Mouse (Mus musculus): ENCODE data around the gene Lims1.

Lims1 gene

DNA sequence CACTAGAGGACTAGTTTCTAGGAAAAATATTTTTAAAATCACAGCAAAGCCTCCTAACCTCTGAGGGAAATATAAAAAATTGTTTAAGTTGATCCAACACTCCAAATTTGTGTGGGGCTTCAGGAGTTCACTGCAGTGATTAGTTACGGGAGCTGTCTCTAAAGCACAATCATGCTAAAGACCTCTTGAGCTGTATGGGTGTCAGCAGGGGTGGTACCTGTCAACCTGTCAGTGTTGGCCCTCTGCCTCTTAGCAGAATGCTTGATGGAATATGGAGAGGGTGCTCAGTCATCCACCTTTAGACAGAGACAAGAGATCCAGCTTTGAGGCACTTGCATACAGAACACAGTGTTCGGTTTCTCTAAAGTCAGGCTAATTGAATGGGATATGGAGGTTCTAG is 60.5 kb downstream of the Lims1 start:
- DNase-seq (ENCODE audit: low spot score): no peak

DNA sequence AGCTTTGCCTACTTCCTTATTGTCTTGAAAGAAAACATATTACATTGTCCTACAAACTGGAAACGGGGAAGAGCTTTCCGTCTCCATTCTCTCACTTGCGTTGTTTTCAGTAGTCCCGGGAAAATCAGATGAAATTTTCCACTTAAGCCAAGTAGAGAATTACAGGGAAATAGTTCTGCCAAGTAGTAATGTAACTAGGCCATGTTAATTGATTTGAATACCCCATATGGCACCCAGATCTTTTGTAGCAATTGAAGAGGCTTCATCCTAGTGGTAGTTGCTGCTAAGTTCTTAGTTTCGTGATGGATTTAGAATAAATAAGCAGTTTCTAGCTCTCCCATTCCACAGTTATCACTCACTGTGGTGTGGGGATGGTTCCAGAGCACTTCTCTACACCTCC is 62.4 kb downstream of the Lims1 start:
- no peak for DNase-seq (ENCODE audit: low spot score)

DNA sequence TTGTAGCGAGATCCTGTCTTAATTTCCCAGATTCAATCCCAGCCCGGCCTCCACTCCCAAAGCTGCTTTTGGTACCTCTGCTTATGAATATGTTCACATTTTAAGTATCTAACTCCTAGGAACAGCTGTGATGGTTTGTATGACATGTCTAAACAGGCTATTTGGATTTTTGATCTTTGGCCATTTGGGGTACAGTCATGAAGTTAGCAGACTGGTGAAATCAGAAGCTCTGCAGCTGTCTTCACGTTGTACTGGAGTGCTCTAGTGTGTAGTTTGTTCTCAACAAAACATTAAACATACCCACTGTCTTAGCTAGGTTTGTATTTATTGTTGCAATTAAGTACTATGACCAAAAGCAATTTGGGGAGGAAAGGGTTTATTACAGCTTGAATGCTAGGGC is 63.7 kb downstream of the Lims1 start:
- no peak for DNase-seq (ENCODE audit: low spot score)

DNA sequence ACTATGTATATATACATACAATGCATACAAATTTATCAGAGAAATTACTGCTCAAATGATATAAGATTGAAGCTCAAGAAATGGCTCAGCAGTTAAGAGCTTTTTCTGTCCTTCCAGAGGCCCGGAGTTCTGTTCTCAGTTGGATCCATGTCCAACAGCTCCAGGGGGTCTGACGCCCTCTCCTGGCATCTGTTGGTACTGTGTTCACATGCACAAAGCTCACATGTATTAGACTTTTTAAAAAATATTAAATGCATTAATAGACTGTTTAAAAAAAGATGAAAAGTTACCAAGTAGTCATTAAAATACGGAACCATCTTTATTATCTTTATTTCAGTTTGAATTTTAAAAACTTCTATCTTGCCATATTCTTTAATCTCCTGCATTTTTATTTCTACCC is 65.4 kb downstream of the Lims1 start:
- DNase-seq (ENCODE audit: low spot score): no peak

DNA sequence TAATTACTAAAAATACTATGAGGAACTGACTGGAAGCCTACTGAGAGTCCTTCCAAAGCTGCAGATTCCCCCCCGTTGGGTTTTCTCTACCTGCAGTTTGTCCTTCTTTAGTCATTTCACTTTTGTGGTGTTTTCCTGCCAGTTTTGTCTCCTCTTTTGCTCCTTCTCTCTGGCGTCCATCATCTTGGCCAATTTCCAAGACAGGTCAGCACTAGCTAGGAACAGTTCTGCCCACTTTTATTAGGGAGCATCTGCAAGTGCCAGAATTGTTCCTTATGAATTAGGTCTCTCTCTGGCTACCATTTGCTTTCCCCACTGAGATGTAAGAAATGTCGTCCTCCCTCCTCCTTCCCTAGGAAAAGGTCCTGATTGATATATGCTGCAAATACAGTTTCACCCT is 65.9 kb downstream of the Lims1 start:
- no peak for DNase-seq (ENCODE audit: low spot score)

DNA sequence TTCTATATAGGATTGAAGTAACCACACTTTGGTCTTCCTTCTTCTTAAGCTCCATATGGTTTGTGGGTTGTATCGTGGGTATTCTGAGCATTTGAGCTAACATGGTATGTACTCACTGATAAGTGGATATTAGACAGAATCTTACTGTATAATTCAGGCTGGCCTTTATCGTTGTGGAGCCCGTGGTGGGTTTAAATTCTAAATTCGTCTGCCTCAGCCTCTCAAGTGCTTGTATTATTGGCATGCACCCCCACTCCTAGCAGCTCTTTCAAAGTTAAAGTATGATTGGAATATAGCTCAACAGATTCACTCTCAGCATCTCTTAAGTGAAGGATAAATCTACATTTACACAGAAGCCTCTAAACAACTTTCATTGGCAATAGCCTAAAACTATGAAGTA is 69.2 kb downstream of the Lims1 start:
- DNase-seq (ENCODE audit: low spot score): no peak

DNA sequence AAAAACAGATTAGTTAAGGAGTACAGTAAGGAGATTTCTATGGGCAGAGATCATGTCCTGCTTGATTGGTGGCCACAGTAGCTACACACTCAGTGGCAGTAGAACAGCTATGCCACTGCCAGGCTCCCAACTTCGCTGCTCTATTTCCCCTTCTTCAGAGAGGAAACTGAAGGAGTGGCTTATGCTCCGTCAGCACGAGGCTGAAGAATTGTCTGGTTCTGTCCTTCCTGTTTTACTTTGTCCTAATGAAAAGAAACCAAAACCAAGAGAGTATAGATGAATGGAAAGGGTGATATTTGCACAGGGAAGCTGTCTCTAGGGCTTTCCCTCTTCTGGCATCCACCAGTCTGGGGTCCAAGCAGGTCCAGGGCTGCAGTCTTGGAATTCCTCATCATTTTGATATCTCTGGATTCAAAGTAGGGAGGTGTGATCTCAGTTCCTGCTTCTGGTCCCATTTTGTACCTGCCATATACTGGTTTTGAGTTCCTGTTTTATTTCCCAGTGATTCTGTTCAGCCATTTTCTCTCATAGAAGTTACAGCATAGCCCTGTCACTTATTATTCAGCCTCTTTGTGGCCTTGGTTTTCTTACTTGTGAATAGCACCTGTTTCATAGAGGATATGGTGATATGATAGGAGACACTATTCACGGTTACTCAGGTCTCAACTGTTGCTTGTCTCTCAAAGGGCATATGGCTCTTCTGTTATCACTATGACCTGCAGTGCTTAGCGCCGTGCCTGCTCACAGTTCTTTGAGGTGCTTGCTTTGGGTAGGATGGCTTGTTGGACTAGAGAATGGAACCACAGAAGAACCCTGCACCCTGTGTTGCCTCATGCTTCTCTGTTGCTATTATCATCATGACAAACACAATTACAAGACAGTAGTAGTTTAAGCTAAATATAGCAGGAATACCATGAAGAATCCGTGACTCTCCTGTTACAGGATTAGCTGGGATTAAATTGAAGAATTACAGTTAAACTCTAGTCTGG is 70.1 kb downstream of the Lims1 start:
- DNase-seq (ENCODE audit: low spot score): no peak

DNA sequence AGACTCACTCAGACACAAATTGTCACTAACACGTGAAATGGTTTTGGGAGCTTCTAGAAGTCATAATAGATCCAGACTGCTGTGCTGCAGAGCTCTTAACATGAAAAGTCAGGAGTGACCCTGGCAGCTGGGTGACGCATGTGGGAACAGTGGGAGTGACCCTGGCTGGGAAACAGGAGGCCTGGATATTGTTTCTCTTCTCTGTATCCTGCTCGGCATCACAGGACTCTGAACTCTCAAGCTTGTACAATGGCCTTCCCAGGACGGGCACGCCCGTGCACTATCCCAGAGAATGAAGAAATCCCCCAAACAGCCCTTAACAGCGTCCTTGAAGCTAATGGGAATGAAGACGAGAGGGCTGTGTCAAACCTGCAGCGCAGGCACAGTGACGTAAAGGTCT is 70.9 kb downstream of the Lims1 start:
- peak; percentile 18 for DNase-seq (ENCODE audit: low spot score)

DNA sequence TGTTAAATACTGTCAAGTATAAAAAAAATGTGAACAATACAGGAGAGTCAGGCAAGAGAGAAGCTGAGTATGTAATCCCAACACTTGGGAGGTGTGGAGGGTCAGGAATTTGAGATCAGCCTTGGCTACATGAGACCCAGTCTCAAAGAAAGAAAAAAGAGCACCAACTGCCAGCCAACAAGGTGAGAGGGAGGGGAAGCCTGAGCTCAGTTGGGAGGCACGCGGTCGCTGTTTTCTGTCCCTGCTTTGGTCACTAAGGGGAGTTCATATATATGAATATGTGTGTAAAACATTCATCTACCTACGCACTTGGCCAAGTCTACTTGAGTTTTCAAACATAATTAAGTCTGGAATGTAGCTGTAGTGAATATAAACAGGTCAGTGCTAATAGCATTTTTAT is 72.0 kb downstream of the Lims1 start:
- no peak for DNase-seq (ENCODE audit: low spot score)

DNA sequence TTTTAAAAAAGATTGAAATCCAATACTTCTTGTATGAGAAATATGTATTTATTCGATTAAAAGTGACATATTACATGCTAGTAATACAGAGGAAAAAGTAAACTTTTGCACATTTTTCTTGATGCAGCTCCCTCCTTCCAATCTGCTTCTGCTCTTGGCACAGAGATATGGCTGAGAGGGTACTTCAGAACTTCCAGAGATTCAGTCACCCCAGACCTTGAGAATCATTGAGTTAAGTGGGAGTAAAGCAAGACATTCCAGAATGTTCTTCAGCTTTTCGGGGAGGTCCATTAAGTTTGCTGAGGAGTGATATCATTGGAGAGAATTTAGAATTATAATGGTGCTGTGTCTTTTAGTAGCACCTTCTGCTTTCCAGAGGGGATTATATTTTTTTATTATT is 72.5 kb downstream of the Lims1 start:
- DNase-seq (ENCODE audit: low spot score): no peak

DNA sequence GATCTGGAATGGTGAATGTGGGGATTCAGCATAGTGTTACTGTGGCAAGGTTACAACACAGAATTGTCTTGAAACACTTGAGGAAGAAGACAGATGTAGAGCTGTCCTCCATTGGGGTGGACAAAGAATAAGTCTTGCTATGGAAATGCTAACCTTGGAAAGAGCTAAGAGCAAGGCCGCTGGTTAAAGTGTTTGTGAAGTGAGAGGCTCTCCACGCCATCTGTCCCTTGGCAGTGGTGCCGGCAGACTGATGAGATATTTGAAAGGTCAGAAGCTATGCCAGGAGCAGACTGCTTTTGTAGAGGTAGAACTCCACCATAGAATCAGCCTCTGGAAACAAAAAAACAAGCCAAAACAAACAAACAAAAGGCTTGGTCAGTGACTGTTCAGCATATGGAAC is 73.3 kb downstream of the Lims1 start:
- no peak for DNase-seq (ENCODE audit: low spot score)

DNA sequence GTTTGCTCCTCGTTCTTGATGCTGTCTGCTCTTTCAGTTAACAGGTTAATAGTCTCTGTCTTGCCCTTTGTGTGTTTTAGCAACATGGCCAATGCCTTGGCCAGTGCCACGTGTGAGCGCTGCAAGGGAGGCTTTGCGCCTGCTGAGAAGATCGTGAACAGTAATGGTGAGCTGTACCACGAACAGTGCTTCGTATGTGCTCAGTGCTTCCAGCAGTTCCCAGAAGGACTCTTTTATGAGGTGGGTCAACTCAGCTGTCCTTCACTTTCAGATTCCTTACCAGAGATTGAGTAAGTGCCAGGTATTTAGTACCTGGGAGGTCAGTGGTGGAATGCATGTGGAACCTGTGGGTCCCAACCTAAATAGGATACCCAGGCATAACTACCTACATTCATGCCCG is 75.7 kb downstream of the Lims1 start:
- no peak for DNase-seq (ENCODE audit: low spot score)

DNA sequence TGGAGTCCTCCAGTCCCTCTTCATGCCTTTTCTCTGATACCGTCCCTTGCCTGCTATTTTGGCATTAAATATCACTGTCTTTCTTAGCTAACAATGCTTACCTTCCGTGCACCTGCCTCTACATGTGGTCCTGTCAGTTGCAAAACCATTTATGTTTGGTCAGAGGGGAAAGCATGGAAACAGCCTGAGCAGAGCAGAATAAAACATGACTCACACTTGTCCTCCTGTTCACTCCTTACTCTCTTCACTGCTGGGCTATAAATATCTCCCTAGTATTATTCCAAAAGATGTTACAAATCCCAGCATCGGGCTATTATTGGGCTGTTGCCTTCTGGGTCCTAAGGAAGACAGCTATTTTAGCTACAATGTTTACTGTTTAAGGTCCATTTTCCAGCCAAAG is 78.6 kb downstream of the Lims1 start:
- no peak for DNase-seq (ENCODE audit: low spot score)

DNA sequence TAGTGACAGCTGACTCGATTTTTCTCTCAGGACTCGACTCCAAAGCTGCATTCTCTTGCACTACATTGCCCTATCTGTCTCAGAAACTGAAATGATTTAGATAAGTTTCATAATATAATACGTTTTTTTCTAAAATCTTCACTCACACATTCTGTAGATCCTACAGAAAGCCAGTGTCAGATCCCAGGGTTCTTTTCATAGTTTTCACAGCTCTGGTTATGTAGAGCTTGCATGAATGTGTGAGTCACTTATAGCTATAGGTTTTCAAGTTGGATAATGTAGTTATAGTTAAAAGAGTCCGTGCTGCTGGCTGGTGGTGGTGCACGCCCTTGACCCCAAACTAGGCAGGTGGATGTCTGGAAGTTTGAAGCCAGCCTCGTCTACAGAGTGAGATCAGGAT is 81.4 kb downstream of the Lims1 start:
- no peak for DNase-seq (ENCODE audit: low spot score)

DNA sequence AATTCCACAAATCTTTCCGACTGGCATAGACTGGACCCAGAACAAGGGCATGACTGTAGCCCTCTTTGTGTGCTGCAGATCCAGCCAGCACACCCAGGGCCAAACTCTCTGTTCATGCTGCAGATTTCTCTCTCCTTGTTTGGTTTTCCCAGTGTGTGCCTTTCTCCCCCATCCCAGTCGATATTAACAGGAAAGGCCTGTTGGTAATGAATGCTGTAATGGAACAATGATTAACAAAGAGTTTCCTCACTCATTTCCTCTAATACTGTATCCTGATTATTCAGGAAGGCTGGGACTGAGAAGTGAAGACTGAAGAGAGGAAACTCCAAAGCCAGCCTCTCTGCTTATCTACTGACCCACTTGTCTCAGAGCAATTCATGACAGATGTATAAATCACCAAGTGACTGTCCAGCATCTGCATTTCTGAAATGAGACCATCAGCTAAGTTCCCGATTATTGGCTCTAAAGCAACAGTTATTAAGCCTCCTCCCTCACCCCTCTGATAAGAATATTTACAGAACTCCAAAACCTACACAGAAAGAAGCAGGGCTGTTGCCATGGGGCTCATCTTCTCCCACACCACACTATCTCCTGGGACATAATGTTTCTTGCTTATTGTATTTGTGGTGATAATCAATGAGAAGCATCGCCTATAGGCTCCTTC is 82.2 kb downstream of the Lims1 start:
- no peak for DNase-seq (ENCODE audit: low spot score)

DNA sequence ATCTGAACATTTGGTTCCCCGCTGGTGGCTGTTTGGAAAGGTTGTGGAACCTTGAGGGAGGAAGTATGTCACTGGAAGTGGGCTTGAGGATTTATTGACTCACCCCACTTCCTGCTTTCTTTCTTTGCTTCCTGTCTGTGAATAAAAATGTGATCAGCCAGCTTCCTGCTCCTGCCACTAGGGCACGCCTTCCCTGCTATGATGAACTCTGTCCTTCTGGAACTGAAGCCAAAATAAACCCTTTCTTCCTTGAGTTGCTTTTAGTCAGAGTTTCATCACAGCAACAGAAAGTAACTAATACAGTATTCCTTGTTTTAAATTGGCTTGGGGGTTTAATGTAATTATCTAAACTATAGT is 82.7 kb downstream of the Lims1 start:
- no peak for DNase-seq (ENCODE audit: low spot score)

DNA sequence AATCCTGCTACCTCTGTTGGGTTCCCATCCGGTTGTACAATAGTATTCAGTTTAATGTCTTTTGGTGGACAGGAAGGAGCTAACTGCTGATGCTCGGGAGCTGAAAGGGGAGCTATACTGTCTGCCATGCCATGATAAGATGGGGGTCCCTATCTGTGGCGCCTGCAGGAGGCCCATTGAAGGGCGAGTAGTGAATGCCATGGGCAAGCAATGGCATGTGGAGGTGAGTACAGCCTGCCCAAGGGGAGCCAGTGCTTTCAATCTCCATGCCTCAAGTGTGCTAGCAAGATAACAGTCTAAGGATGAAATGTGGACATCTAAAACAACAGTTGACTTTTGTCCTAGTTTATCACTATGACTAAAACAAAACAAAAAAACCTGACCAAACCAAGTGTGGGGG is 89.1 kb downstream of the Lims1 start:
- no peak for DNase-seq (ENCODE audit: low spot score)

DNA sequence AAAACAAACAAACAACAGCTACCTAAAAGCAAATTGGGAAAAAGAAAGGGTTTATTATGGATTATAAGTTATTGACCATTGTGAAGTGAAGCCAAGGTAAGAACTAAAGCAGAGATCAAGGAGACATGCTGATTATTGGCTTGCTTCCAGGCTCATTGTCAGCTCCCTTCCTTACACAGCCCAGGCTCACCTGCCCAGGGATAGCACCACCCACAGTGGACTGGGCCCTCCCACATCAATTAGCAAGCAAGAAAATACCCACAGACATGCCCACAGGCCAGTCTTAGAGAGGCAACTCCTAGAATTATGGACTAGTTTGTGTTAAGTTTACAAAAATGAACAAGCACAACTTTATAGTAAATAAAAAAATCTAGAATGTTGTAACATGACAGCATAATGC is 89.6 kb downstream of the Lims1 start:
- no peak for DNase-seq (ENCODE audit: low spot score)

DNA sequence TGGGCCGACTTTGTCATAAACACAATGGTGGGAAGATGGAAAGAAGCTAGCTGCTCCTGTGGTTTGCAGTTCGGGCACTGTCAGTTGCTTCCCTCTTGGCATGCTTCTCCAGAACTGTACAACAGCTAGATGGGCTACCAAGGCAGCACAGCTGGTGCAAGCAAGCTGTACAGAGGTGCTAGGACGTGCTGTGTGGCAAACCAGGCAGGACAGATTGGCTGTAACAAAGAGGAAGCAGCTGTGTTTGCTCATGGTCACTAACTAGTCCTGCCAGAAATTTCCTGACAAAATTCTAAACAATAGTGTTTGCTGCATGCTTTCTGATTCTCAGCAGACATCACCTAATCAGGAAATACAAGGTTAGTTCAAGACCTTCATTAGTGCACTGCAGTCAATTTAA is 93.4 kb downstream of the Lims1 start:
- no peak for DNase-seq (ENCODE audit: low spot score)

DNA sequence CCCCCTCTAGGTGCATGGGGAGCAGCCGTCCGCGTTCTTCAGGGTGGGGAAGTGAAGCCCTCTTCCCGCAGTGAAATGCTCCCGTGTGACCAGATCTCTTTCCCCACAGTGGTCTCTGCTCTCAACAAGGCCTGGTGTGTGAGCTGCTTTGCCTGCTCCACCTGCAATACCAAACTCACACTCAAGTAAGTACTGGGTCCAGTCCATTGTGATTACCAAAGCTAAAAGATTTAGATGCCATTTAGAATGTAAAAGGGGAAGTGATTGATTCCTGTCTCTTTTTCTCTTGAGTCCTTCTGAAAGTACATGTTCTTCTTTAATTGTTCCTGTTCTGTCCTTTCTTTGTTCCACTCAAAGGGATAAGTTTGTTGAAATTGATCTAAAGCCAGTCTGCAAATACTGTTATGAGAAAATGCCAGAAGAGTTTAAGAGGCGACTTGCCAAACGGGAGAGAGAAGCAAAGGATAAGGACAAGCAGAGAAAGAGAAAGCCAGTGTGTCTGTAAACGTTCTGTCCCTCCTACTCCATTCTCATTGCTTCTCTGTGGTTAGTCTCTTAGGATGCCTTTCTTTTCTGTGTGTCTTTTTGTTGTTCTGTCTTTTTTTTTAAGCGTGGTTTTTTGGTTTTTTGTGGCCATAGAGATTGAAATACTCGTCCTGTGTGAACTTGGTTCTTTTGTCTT is 95.2 kb downstream of the Lims1 start:
- no peak for DNase-seq (ENCODE audit: low spot score)

DNA sequence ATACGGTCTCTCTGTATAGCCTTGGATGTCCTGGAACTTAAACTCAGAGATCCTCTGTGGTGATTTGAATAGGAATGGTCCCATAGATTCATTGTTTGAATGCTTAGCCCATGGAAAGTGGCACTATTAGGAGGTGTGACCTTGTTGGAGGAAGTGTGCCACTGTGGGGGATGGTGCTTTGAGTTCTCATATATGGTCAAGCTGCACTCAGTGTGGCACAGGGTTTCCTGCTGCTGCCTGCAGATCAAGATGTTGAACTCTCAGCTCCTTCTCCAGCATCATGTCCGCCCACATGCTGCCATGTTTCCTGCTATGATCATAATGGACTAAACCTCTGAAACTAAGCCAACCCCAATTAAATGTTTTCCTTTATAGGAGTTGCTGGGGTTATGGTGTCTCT is 104.7 kb downstream of the Lims1 start:
- DNase-seq (ENCODE audit: low spot score): no peak

DNA sequence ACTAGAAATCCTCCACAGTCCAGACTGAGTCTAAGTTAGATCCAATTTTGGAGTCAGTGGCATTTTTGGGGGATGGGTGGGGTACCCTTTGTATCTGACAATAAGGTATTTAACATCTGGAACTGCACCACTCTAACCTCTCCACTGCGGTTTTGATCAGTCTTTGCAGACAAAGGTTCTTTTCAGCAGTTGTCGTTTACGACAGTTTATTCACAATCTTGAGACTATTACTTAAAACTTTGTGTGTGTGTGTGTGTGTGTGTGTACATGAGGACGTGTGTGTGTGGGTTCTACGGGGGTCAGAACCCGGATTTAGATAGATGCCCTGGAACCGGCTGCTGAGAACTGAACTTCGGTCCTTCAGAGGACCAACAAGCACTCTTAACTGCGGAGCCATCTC is 122.6 kb downstream of the Lims1 start:
- peak; percentile 9 for DNase-seq (ENCODE audit: low spot score)
